Mouse (Mus musculus): Measurements from ENCODE around the gene Vwa3a.

DNA sequence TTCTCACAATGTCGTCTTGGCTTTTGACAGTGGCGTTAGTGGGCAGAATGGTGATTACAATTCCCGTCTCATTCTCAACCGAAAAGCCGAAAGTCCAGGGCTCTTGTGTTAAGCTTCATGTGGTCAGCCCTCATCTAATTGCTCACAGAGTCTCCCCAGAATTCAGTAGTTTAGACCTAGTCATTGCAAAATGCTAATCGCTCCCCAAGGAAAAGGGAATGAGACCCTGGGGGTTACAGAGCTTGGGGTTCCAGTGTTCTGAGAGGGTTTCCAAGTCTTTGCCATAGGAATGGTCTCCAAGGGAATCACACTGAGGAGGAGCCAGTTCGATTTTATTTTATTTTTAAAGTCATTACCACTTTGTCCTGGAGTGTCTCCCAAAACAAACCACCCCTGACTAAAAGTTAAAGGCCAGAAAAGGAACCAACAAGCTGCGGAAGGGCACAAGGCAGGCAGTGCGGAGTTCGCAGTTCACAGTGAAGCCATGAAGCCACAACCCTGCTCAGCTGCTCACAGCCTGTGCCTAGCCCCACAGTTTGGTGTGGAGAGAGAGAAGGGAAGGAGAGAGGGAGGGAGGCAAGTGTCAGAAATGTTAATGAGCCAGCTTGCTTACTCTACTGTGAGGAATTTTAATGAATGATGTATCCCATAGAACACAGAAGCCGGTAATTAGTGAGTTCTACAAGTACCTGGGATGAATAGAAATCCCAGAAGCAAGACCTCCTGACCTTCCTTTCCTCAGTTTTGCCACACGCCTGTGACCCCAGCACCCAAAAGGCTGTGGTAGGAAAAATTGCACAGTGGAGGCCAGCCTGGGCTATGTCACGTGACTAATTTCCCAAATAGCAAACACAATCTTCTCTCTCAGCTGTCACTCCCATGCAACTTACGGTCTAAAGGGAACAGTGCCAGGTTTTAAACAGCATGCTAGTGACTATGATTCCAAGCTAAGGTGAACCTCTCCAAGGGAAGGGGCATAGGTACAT is 4.5 kb downstream of the Vwa3a start:
- TF ChIP-seq CTCF (IDR thresholded peaks at IDR 0.05) (no peak), EP300 (IDR thresholded peaks at IDR 0.05) (no peak)

Measured in lung, postnatal 0 days (tissue).